Mouse (Mus musculus) erythroblast, adult 5-6 weeks (primary cell): Measurements from ENCODE around the gene Rfx1. TPM values are rescaled to one million over a fixed set of nuclear protein-coding genes. Genes with fewer than 3 reads are reported as not detected.

Experiments used
- ATAC-seq: replicated peaks from 2 replicates; pipeline ENCODE4 v1.8.0; 2016; ENCODE audit warnings: moderate number of reproducible peaks, mild to moderate bottlenecking, moderate TSS enrichment, inconsistent platforms; ENCODE audit not compliant: poor library complexity, low FRiP score, severe bottlenecking
- total RNA-seq, 2 experiments: library from RNA; stranded (forward) in 1 of 2; stranded (reverse) in 1 of 2; fragments of 150-400 nt in 1 of 2; fragments of 200-764, 138-1000 nt in 1 of 2; gene quantifications; 2 replicates each; pipeline versions ENCODE4 v1.2.3 to v1.2.4; 2015 to 2017; ENCODE audit warnings: low replicate concordance in 2 of 2

Gene Rfx1
- total RNA-seq, 2 experiments from 2014 or later, result 1.4 to 2.1 TPM

GRCm38 (mm10) chr8:84084341-84085115 is 17.9 kb downstream of the Rfx1 start:
- no peak for ATAC-seq

- no peak for ATAC-seq
Observed at GRCm38 (mm10) chr8:84087156-84087555, 20.5 kb downstream of the Rfx1 start.

GRCm38 (mm10) chr8:84087821-84088220 is 21.2 kb downstream of the Rfx1 start:
- ATAC-seq, result no peak

- ATAC-seq, result no peak
Observed at GRCm38 (mm10) chr8:84089277-84089676, 22.6 kb downstream of the Rfx1 start.

GRCm38 (mm10) chr8:84090585-84090984 is 24.0 kb downstream of the Rfx1 start:
- no peak for ATAC-seq

- no peak for ATAC-seq
Observed at GRCm38 (mm10) chr8:84096061-84096460, 29.4 kb downstream of the Rfx1 start.

- no peak for ATAC-seq
Observed at GRCm38 (mm10) chr8:84098376-84098775, 31.7 kb downstream of the Rfx1 start.

GRCm38 (mm10) chr8:84101476-84102270 is 35.0 kb downstream of the Rfx1 start:
- no peak for ATAC-seq

GRCm38 (mm10) chr8:84103601-84104000 is 37.0 kb downstream of the Rfx1 start:
- ATAC-seq, result no peak

GRCm38 (mm10) chr8:84104221-84104620 is 37.6 kb downstream of the Rfx1 start:
- ATAC-seq, result peak; percentile 49

- ATAC-seq, result peak; percentile 94
Observed at GRCm38 (mm10) chr8:84104697-84105609, 38.3 kb downstream of the Rfx1 start, which contains the start of gene Dcaf15. TSS of gene Dcaf15 (minus strand) at chr8:84104768.

- ATAC-seq, result no peak
Observed at GRCm38 (mm10) chr8:84105676-84106075, 39.0 kb downstream of the Rfx1 start.

GRCm38 (mm10) chr8:84106216-84107040 is 39.8 kb downstream of the Rfx1 start:
- no peak for ATAC-seq

- ATAC-seq, result no peak
Observed at GRCm38 (mm10) chr8:84115646-84116045, 49.0 kb downstream of the Rfx1 start.

- no peak for ATAC-seq
Observed at GRCm38 (mm10) chr8:84122151-84122550, 55.5 kb downstream of the Rfx1 start.

GRCm38 (mm10) chr8:84125656-84126055 is 59.0 kb downstream of the Rfx1 start, which contains the start of gene Podnl1:
TSS of gene Podnl1 (plus strand) at chr8:84125989.
- ATAC-seq, result 0 out of 2 replicates have a peak, but pooled peaks have one; percentile 12

- no peak for ATAC-seq
Observed at GRCm38 (mm10) chr8:84126742-84127141, 60.1 kb downstream of the Rfx1 start.

- ATAC-seq, result no peak
Observed at GRCm38 (mm10) chr8:84127202-84127901, 60.7 kb downstream of the Rfx1 start.
